Mouse (Mus musculus) erythroblast, embryonic 14.5 days (primary cell): ENCODE data around the gene Crb2. TPM values are rescaled to one million over a fixed set of nuclear protein-coding genes. Genes with fewer than 3 reads are reported as not detected.

Experiments
- H3K27me3 ChIP-seq: 2 replicates; pipeline ENCODE4 v1.6.1; 2012; ENCODE audit warnings: inconsistent platforms; ENCODE audit not compliant: control insufficient read depth
- H3K36me3 ChIP-seq: 2 replicates; pipeline ENCODE4 v1.6.1; 2012; ENCODE audit warnings: mild to moderate bottlenecking, inconsistent platforms; ENCODE audit not compliant: control insufficient read depth
- H3K4me1 ChIP-seq: 2 replicates; pipeline ENCODE4 v1.6.1; 2012; ENCODE audit warnings: inconsistent platforms; ENCODE audit not compliant: control insufficient read depth
- H3K4me3 ChIP-seq: replicated peaks from 2 replicates; pipeline ENCODE3; 2012; ENCODE audit warnings: moderate library complexity, mild to moderate bottlenecking, inconsistent platforms
- H3K9me3 ChIP-seq: 2 replicates; pipeline ENCODE4 v1.6.1; 2012; ENCODE audit warnings: low read length, inconsistent platforms, mixed read lengths; ENCODE audit not compliant: control insufficient read depth
- GATA1 ChIP-seq: IDR thresholded peaks from 2 replicates; pipeline ENCODE4 v1.6.1; 2012; ENCODE audit warnings: low read length, inconsistent platforms, mixed read lengths
- TAL1 ChIP-seq: IDR thresholded peaks from 3 replicates; pipeline ENCODE4 v1.6.1; 2012; ENCODE audit warnings: low read length, inconsistent platforms, mixed read lengths
- polyA plus RNA-seq: library from polyadenylated mRNA; stranded (reverse); fragments of >175 nt; gene quantifications from 2 replicates; pipeline ENCODE4 v1.2.3, GENCODE M21; 2012

Gene Crb2
- polyA plus RNA-seq, 1 experiment, result not detected

DNA sequence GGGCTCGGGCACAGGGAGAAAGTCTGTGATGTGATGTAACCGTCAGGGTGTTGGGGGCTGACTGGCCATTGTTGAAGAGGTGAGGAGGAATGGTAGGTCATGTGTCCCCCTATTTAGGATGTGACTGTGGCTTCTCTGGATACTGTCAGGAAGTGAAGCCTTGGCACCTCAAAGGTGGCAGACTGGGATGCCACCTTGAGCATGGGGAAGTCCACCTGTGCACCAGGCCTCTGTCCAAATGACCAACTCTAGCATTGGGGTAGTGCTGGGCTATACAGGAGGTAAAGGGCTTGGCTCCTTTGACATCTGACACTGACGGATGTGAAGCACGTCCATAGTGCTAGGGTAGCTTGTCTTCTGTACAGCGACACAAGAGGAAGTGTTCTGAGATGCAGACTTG, 36.4 kb downstream of the Crb2 start:
- H3K4me1 ChIP-seq, result no peaks in the 10 kb centered on the region
- no peak overlapping the region for H3K4me3 ChIP-seq
- peaks cover 50% of the 10 kb centered on the region for H3K36me3 ChIP-seq
- H3K9me3 ChIP-seq, result no peaks in the 10 kb centered on the region
- no peaks in the 10 kb centered on the region for H3K27me3 ChIP-seq
- TF ChIP-seq GATA1 (no peak), TAL1 (no peak)

- Histone ChIP-seq H3K27me3 (no peaks in the 10 kb centered on the region), H3K4me1 (no peaks in the 10 kb centered on the region), H3K4me3 (no peak overlapping the region), H3K36me3 (peaks cover 39% of the 10 kb centered on the region), H3K9me3 (no peaks in the 10 kb centered on the region)
- TF ChIP-seq TAL1 (no peak), GATA1 (no peak)
Measured at GRCm38 (mm10) chr2:37814820-37815361, 38.8 kb downstream of the Crb2 start.

- no peak for TF ChIP-seq TAL1
- no peak for TF ChIP-seq GATA1
- Histone ChIP-seq H3K36me3 (peaks cover 34% of the 10 kb centered on the region), H3K9me3 (no peaks in the 10 kb centered on the region)
Measured at GRCm38 (mm10) chr2:37815676-37816075, 39.6 kb downstream of the Crb2 start.

DNA sequence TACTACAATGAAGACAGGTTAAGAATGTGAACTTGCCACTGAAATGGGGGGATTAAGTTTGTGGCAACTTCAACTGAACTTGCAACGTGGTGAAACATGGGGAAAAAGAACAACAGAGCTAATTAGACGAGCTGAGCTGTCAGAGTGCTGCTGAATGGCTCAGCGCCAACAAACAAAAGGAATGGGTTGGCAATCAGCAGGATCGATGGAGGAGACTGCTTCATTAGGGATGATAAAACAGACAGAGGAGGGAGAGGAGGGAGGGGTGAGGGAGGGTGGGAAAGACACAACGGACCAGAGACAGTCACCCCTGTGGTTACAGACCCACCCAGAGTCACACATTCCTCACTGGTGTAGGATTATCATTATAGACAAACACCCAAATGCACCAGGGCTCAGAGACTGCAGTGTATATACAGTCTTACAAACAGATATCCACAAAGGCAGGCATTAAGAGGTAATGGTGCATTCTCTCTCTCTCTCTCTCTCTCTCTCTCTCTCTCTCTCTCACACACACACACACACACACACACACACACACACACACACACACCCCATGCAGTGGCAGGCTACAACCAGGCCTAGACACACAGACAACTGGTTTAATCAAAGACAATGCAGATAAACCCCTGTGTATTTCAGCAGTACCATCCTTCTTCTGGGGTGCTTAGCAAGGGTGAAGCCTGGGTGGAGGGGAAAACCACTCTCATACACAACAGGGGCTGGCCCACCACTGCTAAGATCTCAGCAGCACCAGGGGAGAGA, 42.9 kb downstream of the Crb2 start:
- Histone ChIP-seq H3K9me3 (no peaks in the 10 kb centered on the region), H3K4me3 (no peak overlapping the region), H3K27me3 (no peaks in the 10 kb centered on the region), H3K4me1 (no peaks in the 10 kb centered on the region), H3K36me3 (peaks cover 16% of the 10 kb centered on the region)
- no peak for TF ChIP-seq TAL1
- TF ChIP-seq GATA1, result no peak

More at GRCm38 (mm10) chr2:37815676-37816075, 39.6 kb downstream of the Crb2 start:
- no peak overlapping the region for H3K4me3 ChIP-seq
- H3K27me3 ChIP-seq, result no peaks in the 10 kb centered on the region
- H3K4me1 ChIP-seq, result no peaks in the 10 kb centered on the region

DNA sequence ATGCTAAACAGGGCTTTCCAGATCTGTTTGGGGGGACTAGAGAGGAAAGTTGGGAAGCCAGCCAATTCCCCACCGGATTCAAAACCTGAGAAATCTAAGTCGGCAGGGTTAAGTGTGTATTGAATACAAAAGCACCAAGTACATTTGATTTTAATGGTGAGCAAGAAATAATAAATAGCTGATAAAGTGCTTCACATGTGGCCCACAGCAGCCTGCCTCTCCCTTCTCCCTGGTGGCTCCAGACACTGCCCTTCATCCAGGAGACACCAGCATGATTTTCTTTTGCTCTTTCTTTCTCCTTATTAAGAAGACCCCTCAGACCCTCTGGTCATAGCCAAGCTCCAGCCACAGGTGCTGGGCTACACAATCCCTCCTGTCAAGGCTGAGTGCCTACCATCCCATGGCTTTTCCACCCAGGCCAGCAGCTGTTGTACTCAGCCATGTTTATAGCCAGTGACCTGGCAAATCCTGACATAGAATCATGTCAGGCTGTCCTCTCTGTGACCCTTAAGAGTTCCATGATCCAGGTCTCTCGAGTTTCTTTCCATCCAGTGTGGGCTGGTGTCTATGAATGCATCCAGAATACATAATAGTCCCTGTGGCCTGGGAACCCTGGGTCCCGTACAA, 43.6 kb downstream of the Crb2 start:
- no peak overlapping the region for H3K4me3 ChIP-seq
- no peaks in the 10 kb centered on the region for H3K9me3 ChIP-seq
- H3K4me1 ChIP-seq, result no peaks in the 10 kb centered on the region
- no peaks in the 10 kb centered on the region for H3K27me3 ChIP-seq
- no peak for TF ChIP-seq TAL1
- TF ChIP-seq GATA1, result no peak
- peaks cover 16% of the 10 kb centered on the region for H3K36me3 ChIP-seq

- no peak for TF ChIP-seq GATA1
- TF ChIP-seq TAL1, result no peak
- Histone ChIP-seq H3K9me3 (no peaks in the 10 kb centered on the region), H3K4me3 (no peak overlapping the region), H3K4me1 (no peaks in the 10 kb centered on the region), H3K36me3 (peaks cover 7% of the 10 kb centered on the region), H3K27me3 (no peaks in the 10 kb centered on the region)
Measured at GRCm38 (mm10) chr2:37822122-37822521, 46.1 kb downstream of the Crb2 start.

DNA sequence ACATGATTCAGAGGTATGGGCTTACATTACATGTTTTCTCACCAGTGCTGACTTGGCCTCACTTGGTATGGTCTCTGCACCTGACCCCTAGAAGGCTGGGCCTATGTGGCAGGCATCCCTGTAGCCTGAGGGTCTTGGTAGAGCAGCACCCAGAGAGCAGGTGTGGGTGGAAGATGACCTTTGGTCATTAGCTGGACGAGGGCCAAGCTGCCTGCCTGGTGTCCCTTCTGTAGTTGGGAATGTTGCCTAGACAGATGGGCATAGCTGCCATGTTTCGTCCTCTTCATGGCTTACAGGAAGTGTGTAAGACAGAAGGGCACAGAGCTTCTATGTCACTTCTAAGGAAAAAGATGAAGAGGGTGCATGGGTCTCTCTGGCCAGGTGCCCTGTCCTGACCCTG, 47.8 kb downstream of the Crb2 start:
- Histone ChIP-seq H3K4me3 (no peak overlapping the region), H3K27me3 (no peaks in the 10 kb centered on the region), H3K4me1 (no peaks in the 10 kb centered on the region), H3K9me3 (no peaks in the 10 kb centered on the region), H3K36me3 (peaks cover 7% of the 10 kb centered on the region)
- no peak for TF ChIP-seq GATA1
- TF ChIP-seq TAL1, result no peak

- Histone ChIP-seq H3K9me3 (no peaks in the 10 kb centered on the region), H3K4me1 (no peaks in the 10 kb centered on the region), H3K36me3 (peaks cover 15% of the 10 kb centered on the region), H3K4me3 (no peak overlapping the region), H3K27me3 (no peaks in the 10 kb centered on the region)
- TF ChIP-seq GATA1 (no peak), TAL1 (no peak)
Measured at GRCm38 (mm10) chr2:37829758-37830275, 53.8 kb downstream of the Crb2 start.

- H3K9me3 ChIP-seq, result no peaks in the 10 kb centered on the region
Measured at GRCm38 (mm10) chr2:37832253-37832652, 56.2 kb downstream of the Crb2 start.

More at GRCm38 (mm10) chr2:37832253-37832652, 56.2 kb downstream of the Crb2 start:
- TF ChIP-seq GATA1, result no peak
- TF ChIP-seq TAL1, result no peak
- no peaks in the 10 kb centered on the region for H3K4me1 ChIP-seq
- H3K27me3 ChIP-seq, result no peaks in the 10 kb centered on the region
- no peak overlapping the region for H3K4me3 ChIP-seq
- H3K36me3 ChIP-seq, result peaks cover 20% of the 10 kb centered on the region
